Mouse (Mus musculus) lung, postnatal 4 days (tissue): ENCODE data around the gene Bahd1.

ENCODE experiments used
- DNase-seq, 2 experiments: peaks; one replicate each; pipeline ENCODE4 v3.0.0; 2021

The Bahd1 gene

GRCm38 (mm10) chr2:118899981-118900825 lies at the start of gene Bahd1:
Gene Bahd1, plus strand, starts transcription at chr2:118900377.
- peak; percentile 54 to 60 for DNase-seq

- no peak for DNase-seq
Observed at GRCm38 (mm10) chr2:118851756-118852155, 48.4 kb upstream of the Bahd1 start.

GRCm38 (mm10) chr2:118861454-118862339 lies 38.5 kb upstream of the Bahd1 start, which contains the start of gene Ivd:
Gene Ivd, plus strand, starts transcription at chr2:118861954.
- DNase-seq, result peak; percentile 94

- DNase-seq, result no peak
Observed at GRCm38 (mm10) chr2:118862340-118862675, 37.9 kb upstream of the Bahd1 start.

- no peak for DNase-seq
Observed at GRCm38 (mm10) chr2:118870601-118871000, 29.6 kb upstream of the Bahd1 start.

- DNase-seq, result peak in 1 of 2 experiments; percentile 43
Observed at GRCm38 (mm10) chr2:118871032-118871431, 29.1 kb upstream of the Bahd1 start.

- DNase-seq, result no peak
Observed at GRCm38 (mm10) chr2:118873018-118873417, 27.2 kb upstream of the Bahd1 start.

- DNase-seq, result no peak
Observed at GRCm38 (mm10) chr2:118873890-118874430, 26.2 kb upstream of the Bahd1 start.

GRCm38 (mm10) chr2:118875316-118875715 lies 24.9 kb upstream of the Bahd1 start:
- no peak for DNase-seq

- DNase-seq, result no peak
Observed at GRCm38 (mm10) chr2:118876453-118876852, 23.7 kb upstream of the Bahd1 start.

GRCm38 (mm10) chr2:118881019-118881418 lies 19.2 kb upstream of the Bahd1 start:
- DNase-seq, result no peak

- no peak for DNase-seq
Observed at GRCm38 (mm10) chr2:118881956-118882355, 18.2 kb upstream of the Bahd1 start.

GRCm38 (mm10) chr2:118882840-118883679 lies 17.1 kb upstream of the Bahd1 start:
- DNase-seq, result peak; percentile 88 to 92

- no peak for DNase-seq
Observed at GRCm38 (mm10) chr2:118887440-118887839, 12.7 kb upstream of the Bahd1 start.

GRCm38 (mm10) chr2:118887845-118888548 lies 12.2 kb upstream of the Bahd1 start:
- DNase-seq, result peak in 1 of 2 experiments; percentile 35

- DNase-seq, result no peak
Observed at GRCm38 (mm10) chr2:118891173-118891572, 9.0 kb upstream of the Bahd1 start.

- peak; percentile 47 to 55 for DNase-seq
Observed at GRCm38 (mm10) chr2:118895990-118896913, 3.9 kb upstream of the Bahd1 start.

GRCm38 (mm10) chr2:118896914-118897291 lies 3.3 kb upstream of the Bahd1 start:
- peak in 1 of 2 experiments; percentile 22 for DNase-seq

- no peak for DNase-seq
Observed at GRCm38 (mm10) chr2:118897392-118897791, 2.8 kb upstream of the Bahd1 start.

GRCm38 (mm10) chr2:118897808-118898207 lies 2.4 kb upstream of the Bahd1 start:
- no peak for DNase-seq

- DNase-seq, result no peak
Observed at GRCm38 (mm10) chr2:118898771-118899170, 1.4 kb upstream of the Bahd1 start.
